Mouse (Mus musculus): Measurements from ENCODE around the gene Olfr543.

GRCm38 (mm10) chr7:102508666-102509065, 27.2 kb upstream of the Olfr543 start:
- TF ChIP-seq CTCF (IDR thresholded peaks at IDR 0.05; ENCODE audit: extremely low read depth, insufficient read depth, low read length) = no peak
- no peak for TF ChIP-seq POLR2A (IDR thresholded peaks at IDR 0.05; ENCODE audit: extremely low read depth, insufficient read depth, low read length)
